Mouse (Mus musculus) embryonic facial prominence, embryonic 13.5 days (tissue): Measurements from ENCODE around the gene Gclc. TPM values are rescaled to one million over a fixed set of nuclear protein-coding genes. Genes with fewer than 3 reads are reported as not detected.

Experiments
- ATAC-seq: fragments of 200-750 bp; cut with Nextera tagmentation; 2 replicates; pipeline ENCODE4 v1.8.0; 2017; ENCODE audit warnings: low read depth; ENCODE audit not compliant: insufficient number of reproducible peaks, insufficient read depth, low FRiP score, low TSS enrichment
- H3K27ac ChIP-seq: fragments of 300-500 bp; sonication (generic); 2 replicates; pipeline ENCODE4 v1.5.1; 2015; ENCODE audit warnings: moderate library complexity, mild to moderate bottlenecking, inconsistent platforms
- H3K27me3 ChIP-seq: fragments of 300-500 bp; sonication (generic); 2 replicates; pipeline ENCODE4 v1.6.1; 2015; ENCODE audit warnings: mild to moderate bottlenecking, inconsistent platforms
- H3K36me3 ChIP-seq: fragments of 300-500 bp; sonication (generic); 2 replicates; pipeline ENCODE4 v1.6.1; 2015; ENCODE audit warnings: mild to moderate bottlenecking, inconsistent platforms
- H3K4me1 ChIP-seq: fragments of 300-500 bp; sonication (generic); 2 replicates; pipeline ENCODE4 v1.6.1; 2015; ENCODE audit warnings: inconsistent platforms
- H3K4me2 ChIP-seq: fragments of 300-500 bp; sonication (generic); 2 replicates; pipeline ENCODE4 v1.6.1; 2015; ENCODE audit warnings: moderate library complexity, mild to moderate bottlenecking, inconsistent platforms
- H3K4me3 ChIP-seq: fragments of 300-500 bp; sonication (generic); 2 replicates; pipeline ENCODE4 v1.5.1; 2015; ENCODE audit warnings: mild to moderate bottlenecking, inconsistent platforms
- H3K9ac ChIP-seq: fragments of 300-500 bp; sonication (generic); 2 replicates; pipeline ENCODE4 v1.6.1; 2015; ENCODE audit warnings: mild to moderate bottlenecking, inconsistent platforms
- H3K9me3 ChIP-seq: fragments of 300-500 bp; sonication (generic); 2 replicates; pipeline ENCODE4 v1.6.1; 2016; ENCODE audit warnings: inconsistent platforms
- WGBS: fragments of 180-500 bp; shearing (Covaris S2); methylation state at CpG from one replicate; pipeline ENCODE4 v1.1.7; 2015; ENCODE audit warnings: mixed read lengths; 5-methylcytosine and 5-hydroxymethylcytosine counted together
- polyA plus RNA-seq: library from polyadenylated mRNA; unstranded; fragments of >200 nt; fragmentation: Nextera tagmentation; extraction: Ambion mirVana; gene quantifications from 2 replicates; pipeline ENCODE4 v1.2.1, GENCODE M21; 2015

The Gclc gene
- 13.5 and 14.7 TPM in 2 replicates for polyA plus RNA-seq

DNA sequence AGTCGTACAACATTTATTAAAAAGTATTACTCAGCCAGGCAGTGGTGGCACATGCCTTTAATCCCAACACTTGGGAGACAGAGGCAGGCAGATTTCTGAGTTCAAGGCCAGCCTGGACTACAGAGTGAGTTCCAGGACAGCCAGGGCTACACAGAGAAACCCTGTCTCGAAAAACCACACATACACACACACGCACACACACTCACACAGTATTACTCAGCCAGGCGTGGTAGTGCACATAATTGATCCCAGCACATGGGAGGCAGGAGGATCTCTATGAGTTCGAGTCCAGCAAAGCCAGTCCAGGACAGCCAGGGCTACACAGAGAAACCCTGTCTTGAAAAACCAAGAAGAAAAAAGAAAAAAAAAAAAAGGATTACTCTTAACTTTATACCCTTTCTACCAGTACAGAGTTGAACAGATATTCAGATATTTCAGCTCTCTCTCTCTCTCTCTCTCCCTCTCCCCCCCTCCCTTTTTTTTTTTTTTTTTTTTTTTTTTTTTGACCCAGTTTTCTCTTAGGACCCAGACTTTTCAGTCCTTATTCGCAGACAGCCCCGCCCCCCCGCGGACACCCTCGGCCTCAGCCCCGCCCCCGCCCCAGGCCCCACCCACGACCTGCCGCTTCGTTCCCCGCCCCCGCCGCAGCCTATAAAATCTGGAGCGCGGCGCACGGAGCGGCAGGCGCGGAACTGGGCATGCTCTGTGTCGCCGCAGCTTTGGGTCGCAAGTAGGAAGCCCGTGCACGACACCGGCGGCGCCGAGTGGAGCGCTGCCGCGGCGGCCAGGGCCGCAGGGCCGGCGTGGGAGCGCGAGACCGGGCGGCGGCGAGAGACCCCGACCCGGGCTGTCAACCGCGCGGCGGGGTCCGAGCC is at the start of gene Gclc:
Gene Gclc, plus strand, starts transcription at position 683 of the 875 bp plus-strand sequence.
- 7% methylated on average over 53 of the region's 54 CpGs for WGBS
- Histone ChIP-seq H3K9ac (peak within 1 kb of the TSS; percentile 85), H3K36me3 (no peaks in the 10 kb centered on the region), H3K9me3 (no peaks in the 10 kb centered on the region), H3K27me3 (no peaks in the 10 kb centered on the region), H3K4me3 (peak within 1 kb of the TSS; percentile 79), H3K4me2 (peak within 1 kb of the TSS; percentile 88), H3K4me1 (peaks cover 32% of the 10 kb centered on the region), H3K27ac (peak within 1 kb of the TSS; percentile 68)
- ATAC-seq, result peak; percentile 73

DNA sequence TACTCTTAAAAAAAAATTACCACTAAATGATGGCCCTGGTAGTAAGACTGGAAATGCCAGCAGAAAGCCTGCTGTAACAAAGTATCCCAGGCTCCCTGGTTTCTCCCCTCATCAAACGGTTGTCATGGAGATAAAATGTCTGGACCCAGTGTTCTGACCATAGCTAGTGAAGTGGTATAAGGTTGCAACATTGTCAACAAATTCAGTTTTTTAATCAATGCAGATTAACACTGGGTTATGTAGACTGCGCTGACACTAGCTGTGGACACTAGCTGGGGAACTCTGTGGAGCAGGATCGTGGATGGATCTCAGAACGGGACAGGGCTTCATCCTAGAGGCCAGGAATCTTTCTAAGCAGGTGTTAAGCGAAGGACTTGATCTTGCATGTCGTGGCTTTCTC is 47.8 kb upstream of the Gclc start:
- WGBS, result 77% methylated on average over 6 of the region's 6 CpGs
- Histone ChIP-seq H3K27ac (no peak overlapping the region), H3K9ac (no peak overlapping the region), H3K36me3 (no peaks in the 10 kb centered on the region), H3K4me2 (no peak overlapping the region), H3K9me3 (no peaks in the 10 kb centered on the region), H3K4me3 (no peak overlapping the region), H3K27me3 (no peaks in the 10 kb centered on the region), H3K4me1 (no peaks in the 10 kb centered on the region)
- ATAC-seq, result no peak

DNA sequence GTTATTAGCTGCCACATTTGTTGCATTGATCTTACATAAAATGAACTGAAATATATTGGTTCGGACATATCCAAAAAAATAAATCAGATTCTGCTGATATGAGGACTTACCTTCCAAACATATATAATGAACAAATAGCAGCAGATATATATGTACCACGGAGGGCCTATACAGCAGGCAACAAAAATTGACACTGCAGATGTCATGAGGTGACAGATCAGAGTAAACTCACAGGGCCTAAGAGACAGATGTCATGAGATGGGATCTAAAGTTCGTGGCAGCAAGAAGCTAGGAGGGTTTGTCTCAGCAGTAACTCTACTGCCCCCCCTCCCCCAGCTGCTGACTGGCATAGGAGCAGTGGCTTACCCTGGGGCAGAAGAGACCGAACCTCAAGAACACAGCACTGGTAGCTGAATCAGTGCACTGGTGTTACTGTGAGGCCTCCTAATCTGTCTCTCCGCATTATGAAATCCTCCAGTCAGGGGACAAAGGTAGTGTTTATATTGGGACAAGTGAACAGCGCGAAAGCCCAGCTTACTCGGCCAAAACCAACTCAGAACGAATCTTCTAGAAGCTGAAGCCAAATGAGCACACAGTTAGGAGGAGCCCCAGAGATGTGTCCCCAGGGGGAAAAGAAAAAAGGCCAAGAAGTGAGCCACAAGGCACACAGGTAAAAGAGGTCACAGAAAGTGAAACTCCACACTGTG is 46.7 kb upstream of the Gclc start:
- Histone ChIP-seq H3K4me3 (no peak overlapping the region), H3K9me3 (no peaks in the 10 kb centered on the region), H3K4me1 (no peaks in the 10 kb centered on the region), H3K36me3 (no peaks in the 10 kb centered on the region), H3K27me3 (no peaks in the 10 kb centered on the region), H3K9ac (no peak overlapping the region), H3K27ac (no peak overlapping the region), H3K4me2 (no peak overlapping the region)
- 71% methylated on average over 9 of the region's 9 CpGs for whole genome bisulfite sequencing
- ATAC-seq, result no peak

DNA sequence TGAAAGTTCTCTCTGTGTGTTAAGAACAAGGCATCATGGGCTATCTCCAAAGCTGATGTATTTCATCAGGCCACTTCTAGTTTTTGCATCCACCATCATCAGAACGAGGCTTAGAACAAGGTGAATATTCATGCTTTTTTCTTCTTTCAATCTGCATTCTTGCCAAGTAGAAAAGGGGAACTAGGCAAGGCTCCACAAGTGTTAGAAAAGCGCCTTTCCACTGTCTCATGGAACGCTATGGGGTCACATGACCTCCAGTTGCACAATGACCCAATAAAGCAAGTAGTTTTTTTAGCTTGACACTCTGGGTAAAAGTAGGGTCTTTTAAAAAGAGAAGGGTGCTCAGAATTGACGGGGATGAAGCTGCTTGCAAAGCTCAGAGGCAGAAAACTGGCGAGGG is 45.4 kb upstream of the Gclc start:
- H3K4me3 ChIP-seq, result no peak overlapping the region
- no peaks in the 10 kb centered on the region for H3K36me3 ChIP-seq
- 80% methylated on average over 5 of the region's 5 CpGs for WGBS
- H3K4me1 ChIP-seq, result no peaks in the 10 kb centered on the region
- no peak for ATAC-seq
- H3K9ac ChIP-seq, result no peak overlapping the region
- H3K4me2 ChIP-seq, result no peak overlapping the region
- no peak overlapping the region for H3K27ac ChIP-seq
- no peaks in the 10 kb centered on the region for H3K9me3 ChIP-seq
- H3K27me3 ChIP-seq, result no peaks in the 10 kb centered on the region

DNA sequence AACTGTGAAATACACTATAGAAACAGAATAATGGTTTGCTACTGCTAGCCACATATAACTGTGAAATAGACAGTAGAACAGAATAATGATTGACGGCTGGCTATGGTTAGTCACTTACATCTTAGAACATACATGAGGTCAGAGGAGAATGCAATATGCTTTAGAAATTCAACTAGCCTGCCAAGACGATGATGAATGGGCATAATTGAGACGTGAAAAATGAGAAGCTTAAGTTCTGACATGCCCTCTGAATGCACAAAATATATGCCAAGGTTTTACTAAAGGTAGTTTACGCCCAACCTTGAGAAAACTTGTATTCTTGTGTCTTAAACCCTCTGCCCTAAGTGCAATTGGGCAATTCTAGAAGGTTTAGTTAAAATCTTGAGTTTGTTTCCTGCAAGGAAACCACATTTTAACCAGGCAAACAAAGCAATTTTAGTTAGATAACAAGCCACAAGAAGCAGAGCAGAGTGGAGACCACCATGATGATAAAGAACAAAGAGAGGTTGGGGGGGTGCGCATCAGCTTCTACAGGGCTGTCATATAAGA is 43.2 kb upstream of the Gclc start:
- Histone ChIP-seq H3K36me3 (no peaks in the 10 kb centered on the region), H3K4me1 (no peaks in the 10 kb centered on the region), H3K4me2 (no peak overlapping the region), H3K9ac (no peak overlapping the region), H3K27ac (no peak overlapping the region), H3K4me3 (no peak overlapping the region), H3K9me3 (no peaks in the 10 kb centered on the region), H3K27me3 (no peaks in the 10 kb centered on the region)
- ATAC-seq, result no peak
- 74% methylated on average over 5 of the region's 5 CpGs for whole genome bisulfite sequencing

DNA sequence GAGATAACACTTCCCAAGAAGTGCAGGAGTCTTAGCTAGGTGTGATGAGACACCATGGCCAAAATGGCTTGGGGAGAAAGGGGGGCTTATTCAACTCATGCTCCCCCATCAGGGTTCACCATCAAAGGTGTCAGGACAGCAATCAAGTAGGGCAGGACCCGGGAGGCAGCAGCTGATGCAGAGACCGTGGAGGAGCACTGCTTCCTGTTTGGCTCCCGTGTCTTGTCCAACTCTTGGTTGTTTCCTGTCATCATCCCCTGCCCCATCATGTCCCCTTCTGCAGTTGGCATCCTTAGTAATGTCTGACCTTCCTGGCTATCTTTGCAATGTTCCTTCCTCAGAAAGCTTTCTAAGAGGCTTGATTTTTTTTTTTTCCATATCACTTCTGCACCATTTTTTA is 41.5 kb upstream of the Gclc start:
- Histone ChIP-seq H3K27ac (no peak overlapping the region), H3K4me2 (no peak overlapping the region), H3K9ac (no peak overlapping the region), H3K36me3 (no peaks in the 10 kb centered on the region), H3K9me3 (no peaks in the 10 kb centered on the region), H3K4me3 (no peak overlapping the region), H3K4me1 (no peaks in the 10 kb centered on the region), H3K27me3 (no peaks in the 10 kb centered on the region)
- 61% methylated on average over 3 of the region's 3 CpGs for WGBS
- ATAC-seq, result no peak

DNA sequence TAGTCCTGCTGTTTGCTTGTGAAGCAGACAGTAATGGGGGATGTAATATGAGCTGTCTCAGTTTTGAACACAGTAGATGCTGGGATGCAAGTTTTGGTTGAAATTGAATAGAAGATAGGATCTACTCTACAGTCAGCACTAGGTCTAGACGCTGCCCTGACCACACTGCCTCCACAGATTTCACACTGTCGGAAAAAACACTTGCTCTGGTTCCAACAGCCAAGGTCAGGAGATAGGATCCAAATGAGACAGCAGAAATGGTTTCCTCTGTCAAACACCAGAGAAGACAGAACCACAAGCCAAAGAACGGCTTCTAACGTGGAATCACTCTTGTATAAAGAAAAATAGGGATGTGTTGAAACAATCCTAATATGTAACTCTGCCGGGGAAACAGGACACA is 41.0 kb upstream of the Gclc start:
- H3K9me3 ChIP-seq, result no peaks in the 10 kb centered on the region
- WGBS, result 74% methylated on average over 5 of the region's 5 CpGs
- H3K36me3 ChIP-seq, result no peaks in the 10 kb centered on the region
- H3K27ac ChIP-seq, result no peak overlapping the region
- H3K4me3 ChIP-seq, result no peak overlapping the region
- no peaks in the 10 kb centered on the region for H3K27me3 ChIP-seq
- H3K9ac ChIP-seq, result no peak overlapping the region
- H3K4me1 ChIP-seq, result no peaks in the 10 kb centered on the region
- no peak overlapping the region for H3K4me2 ChIP-seq
- ATAC-seq, result no peak

DNA sequence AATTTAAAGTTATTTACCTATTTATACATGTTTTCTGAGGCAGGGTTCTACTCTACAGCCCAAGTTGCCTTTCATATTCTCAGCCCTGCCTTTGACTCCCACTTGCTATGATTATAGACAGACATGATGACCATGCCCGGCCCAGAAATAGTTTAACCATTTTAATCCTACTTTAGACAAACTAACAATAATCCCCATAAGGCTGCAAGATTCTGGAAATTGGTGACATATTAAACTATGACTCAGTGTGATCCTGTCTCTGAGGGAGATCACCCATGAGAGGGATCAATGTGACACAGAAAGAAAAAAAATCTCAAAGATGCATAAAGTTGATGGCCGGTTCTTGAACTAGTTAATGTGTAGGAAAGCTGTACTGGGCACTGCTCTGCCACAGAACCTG is 39.1 kb upstream of the Gclc start:
- H3K36me3 ChIP-seq, result no peaks in the 10 kb centered on the region
- H3K4me3 ChIP-seq, result no peak overlapping the region
- H3K9me3 ChIP-seq, result no peaks in the 10 kb centered on the region
- H3K4me1 ChIP-seq, result no peaks in the 10 kb centered on the region
- no peak overlapping the region for H3K9ac ChIP-seq
- ATAC-seq, result no peak
- H3K27me3 ChIP-seq, result no peaks in the 10 kb centered on the region
- 92% methylated on average over 2 of the region's 2 CpGs for WGBS
- H3K27ac ChIP-seq, result no peak overlapping the region
- H3K4me2 ChIP-seq, result no peak overlapping the region

DNA sequence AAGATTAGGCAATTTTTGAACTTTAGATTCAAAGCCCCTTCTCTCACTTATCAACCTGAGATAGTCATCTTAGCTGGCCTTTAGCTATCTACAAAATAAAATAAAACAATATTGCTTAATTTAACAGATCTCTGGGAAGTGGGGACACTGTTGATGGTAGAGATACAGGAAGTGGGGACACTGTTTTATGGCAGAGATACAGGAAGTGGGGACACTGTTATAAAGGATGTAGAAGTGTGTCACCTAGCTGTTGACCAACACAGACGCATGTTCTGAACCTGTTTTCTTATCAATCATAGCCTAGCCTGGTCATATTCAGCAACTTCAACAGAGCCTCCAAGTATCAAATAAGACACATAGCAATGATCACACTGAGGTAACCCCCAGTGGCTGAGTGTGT is 38.3 kb upstream of the Gclc start:
- Histone ChIP-seq H3K9me3 (no peaks in the 10 kb centered on the region), H3K27ac (no peak overlapping the region), H3K4me2 (no peak overlapping the region), H3K4me3 (no peak overlapping the region), H3K27me3 (no peaks in the 10 kb centered on the region), H3K9ac (no peak overlapping the region), H3K4me1 (no peaks in the 10 kb centered on the region), H3K36me3 (no peaks in the 10 kb centered on the region)
- no peak for ATAC-seq
- WGBS, result 92% methylated on average over 1 of the region's 1 CpGs

DNA sequence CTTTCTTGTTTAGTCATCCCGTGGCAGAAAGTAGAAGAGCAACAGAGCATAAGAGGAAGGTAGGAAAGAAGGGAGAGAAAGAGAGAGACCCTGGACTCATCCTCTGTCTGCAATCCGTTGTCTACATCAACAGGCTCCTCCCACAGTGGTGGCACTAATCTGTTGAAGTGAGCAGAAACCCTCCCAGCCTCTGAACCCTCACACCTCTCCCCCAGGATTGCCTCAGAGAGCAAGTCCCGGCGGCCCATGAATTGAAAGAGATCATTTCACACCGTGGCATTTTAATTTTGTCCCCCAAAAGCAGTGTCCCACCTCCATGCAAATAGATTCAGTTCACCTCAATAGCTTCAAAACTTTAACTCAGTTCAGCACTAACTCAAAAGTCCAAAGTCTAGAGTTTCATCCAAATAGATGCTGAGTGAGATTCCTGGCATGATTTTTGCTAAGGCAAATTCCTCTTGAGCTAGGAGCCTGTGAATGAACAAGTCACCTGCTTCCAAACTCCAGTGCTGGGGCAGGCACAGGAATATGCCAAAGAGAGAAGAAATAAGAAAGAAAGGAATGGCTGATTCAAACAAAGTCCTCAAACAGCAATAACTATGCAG is 36.4 kb upstream of the Gclc start:
- Histone ChIP-seq H3K36me3 (no peaks in the 10 kb centered on the region), H3K27ac (no peak overlapping the region), H3K27me3 (no peaks in the 10 kb centered on the region), H3K9ac (no peak overlapping the region), H3K4me2 (no peak overlapping the region), H3K4me3 (no peak overlapping the region), H3K9me3 (no peaks in the 10 kb centered on the region), H3K4me1 (no peaks in the 10 kb centered on the region)
- no peak for ATAC-seq
- WGBS, result 54% methylated on average over 5 of the region's 5 CpGs

DNA sequence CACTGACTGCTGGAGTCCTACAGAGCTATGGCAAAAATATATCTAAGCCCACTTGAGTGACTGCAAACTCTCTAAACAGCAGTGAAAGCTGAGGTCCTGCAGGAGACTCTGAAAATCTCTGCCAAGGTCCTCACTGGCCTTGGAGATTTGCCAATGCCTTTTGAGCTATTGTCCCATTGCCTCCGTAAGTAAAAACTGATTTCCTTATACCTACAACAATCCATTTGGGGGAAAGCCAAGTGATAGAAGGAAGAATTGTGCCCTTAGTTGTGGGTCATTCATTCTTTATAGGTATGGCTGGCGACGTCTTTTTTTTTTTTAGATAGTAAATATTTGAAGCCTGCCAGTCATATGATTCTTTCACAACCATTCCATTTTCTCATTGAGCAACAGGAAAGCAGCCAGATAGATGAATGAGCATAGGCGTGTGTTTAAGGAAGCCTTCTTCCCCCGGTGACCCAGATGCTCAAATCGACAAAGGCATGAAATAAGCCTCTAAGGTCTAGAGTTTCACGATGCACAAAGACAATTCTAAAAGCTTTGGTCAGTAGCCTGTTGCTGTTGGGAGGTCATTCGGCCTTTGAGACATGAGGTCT is 35.4 kb upstream of the Gclc start:
- 79% methylated on average over 8 of the region's 8 CpGs for WGBS
- Histone ChIP-seq H3K9me3 (no peaks in the 10 kb centered on the region), H3K4me1 (no peaks in the 10 kb centered on the region), H3K4me3 (no peak overlapping the region), H3K27me3 (no peaks in the 10 kb centered on the region), H3K27ac (no peak overlapping the region), H3K4me2 (no peak overlapping the region), H3K36me3 (no peaks in the 10 kb centered on the region), H3K9ac (no peak overlapping the region)
- no peak for ATAC-seq
